In genomic region chr4:53153061-53153460, GRCm38 (mm10) we compare ENCODE assay signal across 17 mouse cellular contexts. TPM values are rescaled to one million over a fixed set of nuclear protein-coding genes. Genes with fewer than 3 reads are reported as not detected.
DNase-seq lines count a peak whose midpoint lies in the region; ATAC-seq and TF ChIP-seq lines count a peak whose summit lies in the region.
"Had no signal": no experiment of that assay in that cellular context is flagged by ENCODE, and none has a peak within 500 bp of the region (broad histone marks: within the 10 kb centered on the region; RNA-seq: fewer than 3 reads in every experiment).

No protein-coding gene starts in this region.

- H3K9me3 ChIP-seq in midbrain, embryonic 11.5 days (ENCODE audit: control insufficient read depth, low read length): no peaks in the 10 kb centered on the region
- no peaks in the 10 kb centered on the region for H3K9me3 ChIP-seq in midbrain, embryonic 14.5 days (ENCODE audit: control insufficient read depth, low read length)
- H3K9me3 ChIP-seq: embryonic facial prominence, embryonic 13.5 days; forebrain, embryonic 12.5 days; heart, embryonic 10.5 days; hindbrain, embryonic 15.5 days had no signal

- no peak overlapping the region for H3K4me2 ChIP-seq in midbrain, embryonic 11.5 days
- no peak overlapping the region for H3K4me2 ChIP-seq in midbrain, embryonic 14.5 days (ENCODE audit: low read length)
- H3K4me2 ChIP-seq: embryonic facial prominence, embryonic 13.5 days; forebrain, embryonic 12.5 days; hindbrain, embryonic 15.5 days had no signal

- no peak for DNase-seq in heart, adult 2 months
- DNase-seq in heart, postnatal 36 days: no peak
- DNase-seq in midbrain, embryonic 11.5 days (ENCODE audit: low spot score, missing footprints): peak; percentile 77
- DNase-seq in midbrain, embryonic 14.5 days: no peak
- DNase-seq in adrenal gland, postnatal 25 days: no peak
- DNase-seq: adrenal gland, adult 8-10 months; cerebellum, adult 2 months; cerebellum, postnatal 25 days; gastrocnemius, postnatal 25 days; heart, postnatal 10 days had no signal

- H3K9ac ChIP-seq in heart, adult 2 months (ENCODE audit: low read depth, low read length): no peak overlapping the region
- no peak overlapping the region for H3K9ac ChIP-seq in midbrain, embryonic 11.5 days (ENCODE audit: low read length)
- no peak overlapping the region for H3K9ac ChIP-seq in midbrain, embryonic 14.5 days (replicated peaks; ENCODE audit: low read length)
- H3K9ac ChIP-seq: embryonic facial prominence, embryonic 13.5 days; forebrain, embryonic 12.5 days; hindbrain, embryonic 15.5 days had no signal

- 65% methylated on average over 4 of the region's 4 CpGs for WGBS in heart, adult 2 months
- 75% methylated on average over 4 of the region's 4 CpGs for WGBS in midbrain, embryonic 11.5 days
- WGBS in midbrain, embryonic 14.5 days: 79% methylated on average over 4 of the region's 4 CpGs

- no peak for TF ChIP-seq CTCF in heart, adult 2 months (IDR thresholded peaks at IDR 0.05)
- no peak for TF ChIP-seq CTCF in cortical plate, adult 2 months (IDR thresholded peaks at IDR 0.05; ENCODE audit: extremely low read depth, insufficient read depth, low read length)

- no peak for TF ChIP-seq EP300 in heart, adult 2 months (IDR thresholded peaks at IDR 0.05; ENCODE audit: insufficient read depth, low read depth, low read length)

- H3K36me3 ChIP-seq in heart, adult 2 months (ENCODE audit: control insufficient read depth, insufficient read depth, low read length): peaks cover 15% of the 10 kb centered on the region
- no peaks in the 10 kb centered on the region for H3K36me3 ChIP-seq in midbrain, embryonic 11.5 days (ENCODE audit: control insufficient read depth, insufficient read depth, low read length)
- H3K36me3 ChIP-seq in midbrain, embryonic 14.5 days (ENCODE audit: control insufficient read depth, insufficient read depth, low read length): no peaks in the 10 kb centered on the region
- H3K36me3 ChIP-seq: embryonic facial prominence, embryonic 13.5 days; forebrain, embryonic 12.5 days; heart, embryonic 10.5 days; hindbrain, embryonic 15.5 days had no signal

- intact Hi-C loops in heart, adult 2 months (cut with DNase I): loop anchor here (2.0 kb wide), 1 partner anchor 14 kb away; no protein-coding TSS in a partner anchor
- intact Hi-C loops in heart, postnatal 36 days (cut with DNase I): no loop called here

- peaks cover 11% of the 10 kb centered on the region for H3K79me2 ChIP-seq in heart, adult 2 months (replicated peaks; ENCODE audit: control insufficient read depth, insufficient read depth, low read length)

- peaks cover 17% of the 10 kb centered on the region for H3K4me1 ChIP-seq in heart, adult 2 months (ENCODE audit: control insufficient read depth, insufficient read depth, low read length)
- H3K4me1 ChIP-seq in midbrain, embryonic 11.5 days (ENCODE audit: control insufficient read depth, insufficient read depth, low read length): 0 out of 2 replicates have a peak, but pooled peaks cover 4% of the 10 kb centered on the region
- H3K4me1 ChIP-seq in midbrain, embryonic 14.5 days (ENCODE audit: control insufficient read depth, insufficient read depth, low read length): peaks cover 16% of the 10 kb centered on the region
- H3K4me1 ChIP-seq in cortical plate, adult 2 months (ENCODE audit: control insufficient read depth, insufficient read depth, low read length): peaks cover 3% of the 10 kb centered on the region
- H3K4me1 ChIP-seq: heart, embryonic 10.5 days had no signal

- H3K27me3 ChIP-seq in heart, adult 2 months (ENCODE audit: control insufficient read depth, insufficient read depth, low read length): no peaks in the 10 kb centered on the region
- no peaks in the 10 kb centered on the region for H3K27me3 ChIP-seq in midbrain, embryonic 11.5 days (ENCODE audit: control insufficient read depth, insufficient read depth, low read length)
- H3K27me3 ChIP-seq in midbrain, embryonic 14.5 days (ENCODE audit: control insufficient read depth, insufficient read depth, low read length): no peaks in the 10 kb centered on the region
- H3K27me3 ChIP-seq: embryonic facial prominence, embryonic 13.5 days; forebrain, embryonic 12.5 days; hindbrain, embryonic 15.5 days had no signal

- H3K4me3 ChIP-seq in heart, adult 2 months: no peak overlapping the region
- no peak overlapping the region for H3K4me3 ChIP-seq in midbrain, embryonic 11.5 days (ENCODE audit: low read depth, low read length)
- no peak overlapping the region for H3K4me3 ChIP-seq in midbrain, embryonic 14.5 days (replicated peaks; ENCODE audit: low read depth, low read length)
- no peak overlapping the region for H3K4me3 ChIP-seq in cortical plate, adult 2 months (ENCODE audit: insufficient read depth, low read length)
- H3K4me3 ChIP-seq: embryonic facial prominence, embryonic 13.5 days; forebrain, embryonic 12.5 days; heart, embryonic 10.5 days; hindbrain, embryonic 15.5 days had no signal

- H3K27ac ChIP-seq in heart, adult 2 months: peak overlapping the region; percentile 17; the same call in 1 of the 2 replicates
- H3K27ac ChIP-seq in midbrain, embryonic 11.5 days (ENCODE audit: low read depth, low read length): no peak overlapping the region
- H3K27ac ChIP-seq in midbrain, embryonic 14.5 days (replicated peaks; ENCODE audit: low read depth, low read length): no peak overlapping the region
- H3K27ac ChIP-seq in cortical plate, adult 2 months (ENCODE audit: insufficient read depth, low read length): peak overlapping the region; percentile 59; the same call in 1 of the 2 replicates
- H3K27ac ChIP-seq: embryonic facial prominence, embryonic 13.5 days; forebrain, embryonic 12.5 days; heart, embryonic 10.5 days; hindbrain, embryonic 15.5 days had no signal

- TF ChIP-seq POLR2A in heart, adult 2 months (IDR thresholded peaks at IDR 0.05; ENCODE audit: insufficient read depth, low read depth, low read length): no peak
- TF ChIP-seq POLR2A in cortical plate, adult 2 months (IDR thresholded peaks at IDR 0.05; ENCODE audit: extremely low read depth, insufficient read depth, low read length): no peak

- no peak for ATAC-seq in midbrain, embryonic 11.5 days (ENCODE audit: low FRiP score)
- ATAC-seq in midbrain, embryonic 14.5 days (ENCODE audit: low FRiP score, low TSS enrichment): no peak
- ATAC-seq: forebrain, embryonic 16.5 days; intestine, embryonic 16.5 days had no signal

RNA-seq across cellular contexts. Expression of gene Abca1, which starts 6.6 kb away (rescaled TPM):
- 10 to 100 TPM; 13.1 to 23.5 TPM for total RNA-seq in heart, adult 2 months (2021)
- polyA plus RNA-seq in heart, adult 2 months (2012; rRNA removed): 4.2 and 8.4 TPM in 2 replicates
- total RNA-seq in heart, postnatal 36 days (2021): 10 to 100 TPM; 24.6 to 26.3 TPM
- 5.4 and 5.8 TPM in 2 replicates for polyA plus RNA-seq in midbrain, embryonic 11.5 days (2014; fragmentation: Nextera tagmentation; extraction: Ambion mirVana)
- polyA plus RNA-seq in midbrain, embryonic 14.5 days (2014; fragmentation: Nextera tagmentation; extraction: Ambion mirVana): 9.0 and 16.9 TPM in 2 replicates
- polyA plus RNA-seq in cortical plate, adult 2 months (2012; rRNA removed): 8.3 and 9.0 TPM in 2 replicates
- 165 and 265 TPM in 2 replicates for total RNA-seq in adrenal gland, postnatal 25 days (2021)

Comparison
In these comparisons a context has a peak if more than half of its experiments do, and no peak if none do; other contexts are left out.
1. H3K27ac ChIP-seq: peak in heart, adult 2 months (single experiment) and cortical plate, adult 2 months (single experiment); none in midbrain, embryonic 11.5 days (single experiment) and midbrain, embryonic 14.5 days (single experiment).